Mouse (Mus musculus): Measurements from ENCODE around the gene Hoxb4.

Gene Hoxb4

GRCm38 (mm10) chr11:96317608-96318367 is at the start of gene Hoxb4:
Hoxb4 (plus strand) TSS chr11:96318267.
- DNase-seq (ENCODE audit: low spot score), result no peak

- no peak for DNase-seq (ENCODE audit: low spot score)
Measured at GRCm38 (mm10) chr11:96269869-96270268, 48.2 kb upstream of the Hoxb4 start.

- DNase-seq (ENCODE audit: low spot score), result no peak
Measured at GRCm38 (mm10) chr11:96270996-96271540, 47.0 kb upstream of the Hoxb4 start, which contains the start of gene Hoxb9. Hoxb9 (plus strand) TSS chr11:96271457.

- DNase-seq (ENCODE audit: low spot score), result no peak
Measured at GRCm38 (mm10) chr11:96271541-96272011, 46.5 kb upstream of the Hoxb4 start.

- DNase-seq (ENCODE audit: low spot score), result no peak
Measured at GRCm38 (mm10) chr11:96272024-96272921, 45.8 kb upstream of the Hoxb4 start.

GRCm38 (mm10) chr11:96274428-96274827 is 43.6 kb upstream of the Hoxb4 start:
- DNase-seq (ENCODE audit: low spot score), result no peak

GRCm38 (mm10) chr11:96275896-96276295 is 42.2 kb upstream of the Hoxb4 start:
- no peak for DNase-seq (ENCODE audit: low spot score)

GRCm38 (mm10) chr11:96277151-96278044 is 40.7 kb upstream of the Hoxb4 start:
- DNase-seq (ENCODE audit: low spot score), result no peak

GRCm38 (mm10) chr11:96278324-96278723 is 39.7 kb upstream of the Hoxb4 start:
- no peak for DNase-seq (ENCODE audit: low spot score)

GRCm38 (mm10) chr11:96278773-96279172 is 39.3 kb upstream of the Hoxb4 start:
- DNase-seq (ENCODE audit: low spot score), result peak; percentile 95

GRCm38 (mm10) chr11:96279421-96280233 is 38.4 kb upstream of the Hoxb4 start:
- DNase-seq (ENCODE audit: low spot score), result no peak

- no peak for DNase-seq (ENCODE audit: low spot score)
Measured at GRCm38 (mm10) chr11:96280399-96281378, 37.4 kb upstream of the Hoxb4 start.

GRCm38 (mm10) chr11:96281396-96281795 is 36.7 kb upstream of the Hoxb4 start:
- no peak for DNase-seq (ENCODE audit: low spot score)

- DNase-seq (ENCODE audit: low spot score), result peak; percentile 79
Measured at GRCm38 (mm10) chr11:96281855-96282570, 36.1 kb upstream of the Hoxb4 start, which contains the start of gene Hoxb8. Hoxb8 (plus strand) TSS chr11:96281905.

GRCm38 (mm10) chr11:96282795-96283430 is 35.2 kb upstream of the Hoxb4 start:
- no peak for DNase-seq (ENCODE audit: low spot score)

- no peak for DNase-seq (ENCODE audit: low spot score)
Measured at GRCm38 (mm10) chr11:96284041-96284749, 33.9 kb upstream of the Hoxb4 start.
